Mouse (Mus musculus) kidney, postnatal 14 days (tissue): Measurements from ENCODE around the gene Ryr2.

Experiments
- DNase-seq: peaks from one replicate; pipeline ENCODE4 v3.0.0; 2022; ENCODE audit warnings: mixed read lengths

Gene Ryr2

DNA sequence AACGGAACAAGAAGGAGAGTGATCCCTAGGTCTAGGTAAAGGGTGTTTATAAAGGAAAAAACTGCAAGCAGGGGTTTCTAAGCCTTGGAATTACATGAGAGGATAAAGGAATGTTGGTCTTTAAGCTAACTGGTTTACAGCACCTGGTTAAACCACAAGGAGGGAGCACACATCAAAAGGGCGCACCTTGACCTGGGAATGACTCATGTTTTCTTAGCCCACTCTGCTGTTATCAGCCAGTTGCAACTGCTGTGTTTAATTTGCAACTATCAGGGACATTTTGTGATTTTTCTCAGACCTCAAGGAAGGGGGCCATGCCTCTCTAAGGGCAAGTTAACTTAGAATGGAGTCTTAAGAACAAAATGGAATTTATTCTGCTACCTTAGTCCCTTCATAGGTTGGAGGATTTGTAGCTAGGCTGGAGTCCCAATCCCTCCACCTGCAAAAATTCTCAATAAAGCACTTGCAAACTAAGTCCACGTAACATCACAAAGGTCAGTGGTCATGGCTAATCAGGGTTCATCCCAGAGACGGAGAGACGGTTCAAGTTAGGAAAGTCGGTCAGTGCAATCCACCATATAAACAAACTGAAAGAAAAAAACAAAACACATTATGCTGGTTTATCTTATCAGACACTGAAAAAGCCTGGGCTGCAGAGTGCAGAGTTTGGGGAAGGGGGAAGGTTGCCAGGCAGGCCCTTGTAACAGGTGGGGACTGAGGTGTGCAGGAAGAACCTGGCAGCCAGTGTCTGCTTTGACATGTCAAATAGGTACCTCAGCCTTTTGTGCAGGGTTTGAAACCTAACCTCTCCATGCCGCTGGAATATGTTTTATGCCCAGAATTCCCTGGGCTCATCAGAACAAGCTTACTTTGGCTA is 574.5 kb downstream of the Ryr2 start:
- DNase-seq: no peak

- no peak for DNase-seq
These were observed 583.1 kb downstream of the Ryr2 start for GRCm38 (mm10) chr13:11523612-11524011.

DNA sequence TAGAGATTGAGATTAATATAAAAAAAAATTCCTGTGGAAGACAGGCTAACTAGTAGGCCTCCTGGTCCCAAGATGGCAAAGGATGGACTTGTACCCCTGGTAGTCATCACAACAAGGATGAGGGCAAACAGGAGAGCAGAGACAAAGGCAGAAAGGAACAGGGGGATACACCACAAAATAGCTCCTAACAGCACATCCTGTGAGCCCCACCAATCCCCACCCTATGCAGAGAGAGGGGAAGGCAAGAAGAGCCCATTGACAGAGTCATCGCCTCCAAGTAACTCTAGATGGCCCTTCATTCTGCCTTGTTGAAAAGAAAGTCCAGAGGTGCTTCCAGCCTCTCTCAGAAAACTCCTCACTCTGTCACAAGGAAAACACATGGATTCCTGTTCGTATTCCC is 586.0 kb downstream of the Ryr2 start:
- DNase-seq: no peak

- no peak for DNase-seq
These were observed 595.1 kb downstream of the Ryr2 start for GRCm38 (mm10) chr13:11511540-11512177.
